Mouse (Mus musculus): ENCODE measurements around the gene Gm45717.

- TF ChIP-seq POLR2A (IDR thresholded peaks at IDR 0.05; ENCODE audit: low read depth, low read length) (no peak), CTCF (conservative IDR thresholded peaks at IDR 0.05; ENCODE audit: insufficient read depth, insufficient read length, low read depth, low read length) (peak; percentile 86)
Observed at GRCm38 (mm10) chr7:140903212-140903611, 52.5 kb downstream of the Gm45717 start.
